Mouse (Mus musculus) mature B cell (primary cell): ENCODE data around the gene Negr1.

Source experiments
- in situ Hi-C: fragments of 300-500 bp; cut with MboI; formaldehyde crosslinking; loops from 2 replicates; pipeline ENCODE4 v1.14.3; 2019

The Negr1 gene

GRCm38 (mm10) chr3:157108156-157108555, 546.6 kb downstream of the Negr1 start:
- in situ Hi-C loops = no loop called here

DNA sequence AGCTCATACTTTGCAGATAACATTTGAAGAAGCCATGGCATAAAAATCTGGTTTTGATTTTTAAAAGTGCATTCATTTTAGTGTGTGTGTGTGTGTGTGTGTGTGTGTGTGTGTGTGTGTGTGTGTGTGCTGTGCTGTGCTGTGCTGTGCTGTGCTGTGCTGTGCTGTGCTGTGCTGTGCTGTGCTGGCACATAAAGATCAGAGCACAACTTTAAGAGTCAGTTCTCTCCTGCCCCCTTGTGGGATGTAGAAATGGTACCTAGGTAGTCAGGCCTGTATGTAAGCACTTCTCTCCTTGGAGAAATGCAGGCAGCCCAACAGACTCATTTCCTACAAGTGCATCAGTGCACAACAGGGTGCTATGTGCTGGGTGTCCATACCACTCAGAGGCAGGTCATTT, 547.7 kb downstream of the Negr1 start:
- in situ Hi-C loops = no loop called here

DNA sequence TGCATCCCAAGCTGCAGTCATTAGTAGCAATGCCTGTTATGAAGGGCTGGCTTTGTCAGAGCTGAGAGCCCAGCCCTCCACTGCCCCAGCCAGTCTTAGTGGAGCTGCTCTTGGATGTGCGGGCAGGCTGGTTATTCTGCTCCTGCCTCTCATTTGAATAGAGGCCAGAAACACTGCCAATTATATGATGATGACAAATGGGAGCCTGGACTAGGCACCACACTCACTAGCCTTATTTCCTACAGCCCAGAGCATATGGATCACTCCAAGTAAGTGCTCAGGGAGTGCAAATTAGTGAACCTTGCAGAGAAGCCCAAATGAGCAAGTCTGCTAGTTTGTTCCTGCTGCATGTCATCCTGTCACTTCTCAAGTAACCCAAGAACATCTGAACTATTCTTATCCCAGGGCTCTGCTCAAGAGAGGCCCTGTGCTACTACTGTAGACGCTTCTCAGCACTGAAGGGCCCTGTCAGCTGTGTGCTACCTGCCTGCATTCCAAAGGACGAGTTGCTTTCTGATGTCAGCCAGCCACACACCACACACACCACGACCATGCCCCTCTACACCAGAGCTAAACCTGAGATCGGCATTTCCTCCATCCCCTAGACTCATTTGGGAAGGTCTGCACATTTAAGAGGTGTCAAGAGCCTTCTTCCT, 553.6 kb downstream of the Negr1 start:
- in situ Hi-C loops = no loop called here

- in situ Hi-C loops = no loop called here
Observed at GRCm38 (mm10) chr3:157116024-157116423, 554.4 kb downstream of the Negr1 start.

- in situ Hi-C loops = no loop called here
Observed at GRCm38 (mm10) chr3:157119916-157120315, 558.3 kb downstream of the Negr1 start.

DNA sequence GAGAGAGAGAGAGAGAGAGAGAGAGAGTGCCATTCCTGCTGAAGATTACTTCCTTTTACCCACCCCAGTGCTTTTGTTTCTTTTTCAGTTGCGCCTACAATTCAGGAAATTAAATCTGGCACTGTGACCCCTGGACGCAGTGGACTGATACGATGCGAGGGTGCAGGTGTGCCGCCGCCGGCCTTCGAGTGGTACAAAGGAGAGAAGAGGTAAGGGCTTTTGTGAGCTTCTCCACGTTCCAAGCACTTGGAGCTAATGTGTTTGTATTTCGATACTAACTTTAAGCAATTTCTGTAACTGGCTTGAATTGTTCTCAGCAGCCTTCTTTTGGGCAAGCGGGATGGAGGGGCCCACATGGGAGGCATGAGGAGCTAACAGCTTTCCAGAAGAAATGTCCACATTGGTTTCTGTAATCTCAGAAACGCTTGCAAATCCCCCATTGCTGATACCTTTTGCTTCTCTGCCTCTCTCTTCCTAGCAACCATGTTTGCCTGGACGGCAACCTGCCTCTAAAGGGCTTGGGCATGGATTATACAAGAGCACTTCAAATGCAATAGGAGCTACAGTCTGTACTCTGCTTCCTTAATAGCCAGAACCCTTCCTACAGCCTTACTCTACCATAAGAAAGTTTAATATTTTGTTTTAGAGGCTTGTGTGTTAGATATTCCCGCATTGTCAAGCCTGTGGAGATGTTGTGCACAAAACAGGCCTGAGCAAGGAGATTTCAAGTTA, 584.7 kb downstream of the Negr1 start:
- in situ Hi-C loops = no loop called here

DNA sequence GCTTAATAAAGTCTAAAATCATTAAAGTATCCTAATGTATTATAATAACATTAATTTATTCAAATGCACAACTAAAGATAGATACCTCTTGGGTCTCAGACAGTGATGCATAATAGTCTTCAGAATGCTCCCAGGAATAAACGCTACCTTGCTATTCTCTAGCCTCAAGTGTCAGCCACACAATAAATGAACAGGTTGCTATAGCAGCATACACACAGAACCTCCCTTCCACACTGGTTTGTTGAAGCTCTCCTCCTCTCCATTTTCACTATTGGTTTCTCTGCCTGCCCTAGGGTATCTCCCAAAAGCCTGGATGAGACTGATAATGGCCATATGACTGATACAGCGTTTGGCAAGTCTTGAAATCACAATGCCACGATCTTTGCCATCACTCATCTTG, 593.3 kb downstream of the Negr1 start:
- in situ Hi-C loops = no loop called here

DNA sequence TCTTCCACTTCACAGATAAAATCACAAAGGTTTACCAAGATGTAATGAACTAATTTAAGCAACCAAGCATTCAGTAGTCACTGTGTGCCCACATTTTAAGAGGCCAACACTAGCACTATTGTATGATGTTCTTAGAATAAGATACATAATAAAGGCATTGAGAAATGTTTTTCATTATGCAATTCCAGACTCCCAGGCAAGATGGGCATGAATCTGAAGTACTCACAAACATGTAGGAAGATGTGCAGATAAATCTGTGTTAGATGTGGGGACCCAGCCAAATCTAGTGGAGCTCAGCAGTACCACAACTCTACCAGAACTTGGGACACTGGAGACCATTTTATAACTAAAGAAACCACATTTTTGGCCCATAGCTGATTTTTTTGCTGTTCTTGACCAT, 593.9 kb downstream of the Negr1 start:
- in situ Hi-C loops = no loop called here

DNA sequence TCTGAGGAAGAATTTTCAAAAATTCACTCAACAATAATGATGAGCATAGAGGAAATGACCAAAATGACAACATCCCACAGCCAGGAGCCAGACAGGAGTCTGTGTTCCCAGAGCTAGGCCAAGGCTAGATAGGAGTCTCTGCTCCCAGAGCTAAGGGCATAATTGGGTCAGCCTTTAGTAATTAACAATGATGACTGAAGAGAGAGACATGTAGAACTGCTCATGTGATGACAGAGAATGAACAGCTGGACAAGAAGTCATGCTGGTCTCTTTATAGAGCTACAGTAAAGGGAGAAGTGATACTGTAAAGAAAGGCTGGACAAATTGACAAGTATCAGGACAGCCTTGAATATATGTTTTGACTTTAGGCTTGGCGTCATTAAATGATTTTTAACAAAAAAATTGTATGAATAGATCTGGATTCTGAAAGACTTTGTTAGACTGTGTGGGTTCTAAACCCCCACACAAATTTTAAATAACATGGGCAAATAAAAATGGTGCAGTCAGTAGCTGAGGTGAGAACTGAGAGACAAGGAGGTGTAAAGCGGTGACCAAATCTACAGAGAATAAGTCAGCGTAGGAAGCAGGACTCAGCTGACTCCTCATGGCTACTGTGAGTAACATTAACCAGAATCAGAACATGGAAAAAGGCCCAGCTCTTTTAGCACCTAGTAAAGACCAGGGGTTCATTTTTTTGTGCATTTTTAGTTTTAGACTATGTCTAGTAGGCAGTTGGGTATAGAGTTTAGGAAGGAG, 603.4 kb downstream of the Negr1 start:
- in situ Hi-C loops = no loop called here

GRCm38 (mm10) chr3:157181975-157182374, 620.4 kb downstream of the Negr1 start:
- in situ Hi-C loops = no loop called here

DNA sequence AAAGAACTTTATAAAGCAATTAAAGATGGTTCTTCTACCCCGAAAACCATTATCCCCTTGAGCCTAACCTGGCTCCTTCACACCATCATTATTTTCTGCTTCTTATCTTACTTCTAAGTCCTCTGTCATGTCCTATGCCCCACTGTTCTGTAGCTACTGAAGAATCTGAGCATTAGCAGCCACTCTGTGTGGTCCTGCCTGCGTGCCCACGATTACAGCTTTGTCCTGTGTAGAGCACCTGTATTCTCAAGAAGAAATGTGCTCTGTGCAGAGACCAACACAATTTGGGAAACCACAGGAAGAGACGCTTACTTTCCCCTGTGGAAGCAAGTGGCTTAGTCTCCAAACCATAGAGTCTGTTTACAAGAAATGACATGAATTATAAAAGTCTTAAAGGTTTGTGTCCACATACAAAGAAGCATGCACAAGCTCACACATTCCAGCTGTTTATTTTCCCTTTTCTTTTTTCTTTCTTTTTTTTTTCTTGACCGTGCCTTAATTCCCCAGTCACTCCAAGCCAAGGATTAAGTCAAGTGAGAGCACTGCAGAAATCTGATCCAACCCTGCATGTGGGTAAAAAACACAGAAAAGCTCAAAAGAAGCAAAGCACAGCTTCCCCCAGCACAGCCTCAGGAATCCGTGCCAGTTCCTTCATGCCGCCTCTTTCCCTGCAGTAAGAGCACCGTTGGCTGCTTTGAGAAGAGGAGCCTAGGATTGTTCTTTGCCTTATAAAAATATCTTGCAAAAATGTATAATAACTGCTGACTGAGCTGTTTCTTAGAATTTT, 627.5 kb downstream of the Negr1 start:
- in situ Hi-C loops = no loop called here

- in situ Hi-C loops = no loop called here
Observed at GRCm38 (mm10) chr3:157189834-157190233, 628.2 kb downstream of the Negr1 start.

GRCm38 (mm10) chr3:157190551-157190950, 629.0 kb downstream of the Negr1 start:
- in situ Hi-C loops = no loop called here

- in situ Hi-C loops = no loop called here
Observed at GRCm38 (mm10) chr3:157192021-157192420, 630.4 kb downstream of the Negr1 start.

- in situ Hi-C loops = no loop called here
Observed at GRCm38 (mm10) chr3:157193141-157193540, 631.5 kb downstream of the Negr1 start.

- in situ Hi-C loops = no loop called here
Observed at GRCm38 (mm10) chr3:157198659-157199058, 637.1 kb downstream of the Negr1 start.

GRCm38 (mm10) chr3:157201726-157202125, 640.1 kb downstream of the Negr1 start:
- in situ Hi-C loops = no loop called here

DNA sequence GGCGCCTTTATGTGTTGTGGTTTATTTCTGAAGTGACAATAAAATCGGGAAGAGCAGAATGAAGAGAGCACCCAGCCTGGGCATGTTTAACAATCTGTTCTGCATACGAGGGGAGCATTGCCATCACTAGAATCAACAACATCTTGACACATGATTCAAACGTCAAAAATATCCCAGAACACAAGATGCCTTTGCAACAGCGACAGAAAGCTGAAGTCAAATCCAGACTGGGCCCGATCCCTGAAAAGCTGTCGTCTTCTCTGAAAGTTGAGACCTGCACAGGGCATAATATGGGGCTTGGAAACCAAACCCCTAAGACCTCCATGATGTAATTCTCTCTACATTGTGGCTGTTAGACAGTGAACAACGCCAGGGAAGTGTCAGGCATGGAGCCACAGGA, 642.0 kb downstream of the Negr1 start:
- in situ Hi-C loops = no loop called here

DNA sequence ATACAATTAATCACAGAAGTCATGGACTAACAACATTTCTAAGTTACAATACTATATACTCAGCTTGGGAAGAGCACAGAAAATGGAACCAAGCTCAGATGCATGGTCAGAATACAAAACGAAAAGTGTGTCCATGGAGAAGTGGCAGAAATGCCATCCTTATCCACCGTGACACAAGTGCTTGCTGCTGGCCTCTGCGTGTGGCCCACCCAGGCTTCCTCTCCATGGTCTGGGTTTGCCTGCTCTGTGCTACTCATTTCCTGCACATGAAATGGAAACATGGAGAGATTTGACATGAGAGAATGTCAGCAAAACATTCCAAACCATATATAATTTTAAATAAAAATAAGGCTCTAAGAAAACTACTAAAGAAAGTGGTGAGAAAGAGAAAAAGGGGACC, 645.2 kb downstream of the Negr1 start:
- in situ Hi-C loops = no loop called here

GRCm38 (mm10) chr3:157208966-157209365, 647.4 kb downstream of the Negr1 start:
- in situ Hi-C loops = no loop called here

DNA sequence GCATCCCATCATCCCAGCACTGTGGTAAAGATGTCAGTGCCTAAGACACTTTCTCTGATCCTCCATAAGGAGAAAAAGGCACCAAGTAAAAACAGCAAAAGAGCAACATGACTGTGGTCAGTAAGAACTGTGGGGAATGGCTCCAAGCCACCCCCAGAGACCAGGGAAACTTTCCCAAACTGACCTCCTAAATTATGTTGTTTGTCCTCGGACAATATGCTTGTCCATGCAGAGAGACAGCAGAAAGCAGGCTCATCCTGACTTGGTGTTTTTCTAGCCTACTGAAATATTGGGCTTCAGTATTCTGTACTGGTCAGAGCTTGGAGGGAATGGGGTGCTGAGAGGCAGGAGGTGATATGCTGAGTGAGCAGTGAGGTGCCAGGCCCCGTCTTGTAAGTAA, 647.8 kb downstream of the Negr1 start:
- in situ Hi-C loops = no loop called here
